Mouse (Mus musculus) myocyte (in vitro differentiated cells): Measurements from ENCODE around the gene Olfr1369-ps1.

Experiments
- E2F4 ChIP-seq: IDR thresholded peaks from one replicate; pipeline ENCODE4 v1.6.1; 2011; ENCODE audit warnings: mild to moderate bottlenecking, control low read depth, moderate library complexity; ENCODE audit not compliant: insufficient read depth
- MAX ChIP-seq: IDR thresholded peaks from one replicate; pipeline ENCODE4 v1.6.1; 2011; ENCODE audit warnings: low read depth, mild to moderate bottlenecking, control low read depth
- MYOG ChIP-seq, 3 experiments: IDR thresholded peaks; one replicate each; pipeline ENCODE4 v1.6.1; 2011; ENCODE audit warnings: control low read depth in 2 of 3, low read depth in 2 of 3, mild to moderate bottlenecking in 2 of 3; ENCODE audit not compliant: insufficient read length in 2 of 3, control insufficient read depth in 1 of 3, insufficient read depth in 1 of 3
- POLR2A ChIP-seq: IDR thresholded peaks from one replicate; pipeline ENCODE4 v1.6.1; 2011; ENCODE audit warnings: low read depth, mild to moderate bottlenecking, control low read depth, moderate library complexity; ENCODE audit not compliant: insufficient read length
- SRF ChIP-seq: IDR thresholded peaks from one replicate; pipeline ENCODE4 v1.6.1; 2011; ENCODE audit warnings: low read depth; ENCODE audit not compliant: control insufficient read depth, insufficient read length
- TCF12 ChIP-seq: IDR thresholded peaks from one replicate; pipeline ENCODE4 v1.6.1; 2011; ENCODE audit warnings: mild to moderate bottlenecking, control low read depth; ENCODE audit not compliant: poor library complexity, insufficient read depth, severe bottlenecking
- TCF3 ChIP-seq: IDR thresholded peaks from one replicate; pipeline ENCODE4 v1.6.1; 2011; ENCODE audit warnings: low read depth, control low read depth; ENCODE audit not compliant: insufficient read length
- USF1 ChIP-seq: IDR thresholded peaks from one replicate; pipeline ENCODE4 v1.6.1; 2011; ENCODE audit warnings: low read depth, mild to moderate bottlenecking, control low read depth, moderate library complexity

DNA sequence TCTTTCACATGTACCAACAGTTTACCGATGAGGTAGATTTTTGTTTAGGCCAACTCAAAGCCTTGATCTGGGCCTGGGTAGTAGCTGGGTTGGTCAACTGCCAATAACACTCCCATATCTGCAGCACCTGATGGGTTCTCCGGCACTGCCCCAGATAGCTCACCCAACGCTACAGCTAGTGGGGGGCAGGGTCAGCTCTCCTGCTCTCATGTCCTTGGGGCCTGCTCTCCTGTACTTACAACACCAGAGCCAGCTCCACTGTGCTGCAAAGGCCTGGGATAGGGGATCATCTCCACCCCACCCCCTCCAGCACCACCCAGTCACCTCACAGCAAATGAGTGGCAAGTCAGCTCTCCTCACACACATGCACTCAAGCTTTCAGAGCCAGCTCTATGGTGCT is 1.5 kb upstream of the Olfr1369-ps1 start:
- no peak for TF ChIP-seq USF1
- no peak for TF ChIP-seq POLR2A
- TF ChIP-seq TCF12: no peak
- no peak for TF ChIP-seq E2F4
- TF ChIP-seq MAX: no peak
- no peak for TF ChIP-seq SRF
- no peak for TF ChIP-seq TCF3
- TF ChIP-seq MYOG (IDR thresholded peaks at IDR 0.05; ENCODE audit: control insufficient read depth in 1 of 3, insufficient read depth in 1 of 3, insufficient read length in 2 of 3, low read depth in 2 of 3): no peak
